Mouse (Mus musculus) testis, postnatal 10 days (tissue): ENCODE data around the gene Hoxc5.

ENCODE experiments used
- DNase-seq: peaks from one replicate; pipeline ENCODE4 v3.0.0; 2021; ENCODE audit warnings: low spot score

Hoxc5 gene

DNA sequence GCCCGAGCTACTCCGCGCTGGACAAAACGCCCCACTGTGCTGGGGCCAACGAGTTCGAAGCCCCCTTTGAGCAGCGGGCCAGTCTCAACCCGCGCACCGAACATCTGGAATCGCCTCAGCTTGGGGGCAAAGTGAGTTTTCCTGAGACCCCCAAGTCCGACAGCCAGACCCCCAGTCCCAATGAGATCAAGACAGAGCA is at the start of gene Hoxc5:
Gene Hoxc5 (plus strand): TSS at position 132 of the 199 bp plus-strand sequence.
- no peak for DNase-seq

DNA sequence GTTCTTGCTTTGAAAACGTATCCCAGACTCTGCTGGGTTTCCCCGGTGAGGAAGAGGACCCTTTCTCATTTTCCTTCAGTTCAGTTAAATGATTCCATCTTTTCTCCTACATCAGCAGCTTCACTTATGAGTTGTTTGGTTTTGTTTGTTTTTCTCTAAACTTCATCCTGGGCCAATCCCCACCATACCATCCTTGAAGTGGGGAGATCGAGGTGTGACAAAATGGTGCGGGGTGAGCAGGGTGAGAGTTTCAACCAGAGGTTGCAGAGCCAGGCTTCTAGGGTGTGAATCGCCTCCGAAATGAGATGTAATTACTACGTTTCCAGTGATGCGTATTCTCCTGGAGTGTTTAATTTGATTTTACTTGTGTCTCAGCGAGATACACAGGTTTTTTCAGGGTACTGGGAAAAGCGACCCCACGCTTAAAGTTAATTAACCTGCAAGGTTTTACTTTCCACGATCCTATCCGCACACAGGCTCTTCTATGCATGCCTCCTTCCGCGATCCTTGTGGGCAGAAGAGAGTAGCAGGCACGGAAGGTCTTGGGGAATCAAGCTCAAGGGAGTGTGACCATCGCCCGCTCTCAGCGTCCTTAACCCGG is 49.2 kb upstream of the Hoxc5 start:
- DNase-seq, result no peak

DNA sequence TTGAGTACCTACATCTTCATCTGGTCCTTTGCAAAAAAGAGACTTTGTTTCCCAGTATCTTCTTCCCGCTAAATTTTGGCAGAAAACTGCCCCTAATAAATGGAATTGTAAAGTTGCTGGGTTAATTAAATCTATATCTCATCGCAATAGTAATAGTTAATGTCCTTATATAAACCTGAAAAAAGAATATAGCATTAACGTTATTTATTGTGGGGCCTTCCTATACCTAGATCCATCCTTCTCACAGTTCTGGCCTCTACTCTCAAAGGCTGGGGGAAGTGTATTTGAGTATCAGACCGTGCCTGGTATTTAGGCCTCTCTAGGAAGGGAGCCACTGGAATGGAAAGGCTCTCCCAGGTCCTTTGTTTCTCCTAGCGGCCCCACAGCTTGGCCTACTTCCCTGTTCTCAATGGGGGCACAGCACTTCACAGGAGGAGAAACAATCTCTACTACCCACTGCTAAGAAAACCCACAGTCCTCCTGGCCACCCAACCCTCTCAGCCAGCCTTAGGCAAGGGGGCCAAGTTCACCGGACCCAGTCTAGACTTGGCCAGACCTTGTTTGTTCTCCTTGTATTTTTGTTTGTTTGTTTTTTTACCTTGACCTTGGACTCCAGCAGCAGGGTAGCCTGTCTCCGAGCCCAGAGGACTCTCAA is 48.5 kb upstream of the Hoxc5 start:
- DNase-seq, result no peak

DNA sequence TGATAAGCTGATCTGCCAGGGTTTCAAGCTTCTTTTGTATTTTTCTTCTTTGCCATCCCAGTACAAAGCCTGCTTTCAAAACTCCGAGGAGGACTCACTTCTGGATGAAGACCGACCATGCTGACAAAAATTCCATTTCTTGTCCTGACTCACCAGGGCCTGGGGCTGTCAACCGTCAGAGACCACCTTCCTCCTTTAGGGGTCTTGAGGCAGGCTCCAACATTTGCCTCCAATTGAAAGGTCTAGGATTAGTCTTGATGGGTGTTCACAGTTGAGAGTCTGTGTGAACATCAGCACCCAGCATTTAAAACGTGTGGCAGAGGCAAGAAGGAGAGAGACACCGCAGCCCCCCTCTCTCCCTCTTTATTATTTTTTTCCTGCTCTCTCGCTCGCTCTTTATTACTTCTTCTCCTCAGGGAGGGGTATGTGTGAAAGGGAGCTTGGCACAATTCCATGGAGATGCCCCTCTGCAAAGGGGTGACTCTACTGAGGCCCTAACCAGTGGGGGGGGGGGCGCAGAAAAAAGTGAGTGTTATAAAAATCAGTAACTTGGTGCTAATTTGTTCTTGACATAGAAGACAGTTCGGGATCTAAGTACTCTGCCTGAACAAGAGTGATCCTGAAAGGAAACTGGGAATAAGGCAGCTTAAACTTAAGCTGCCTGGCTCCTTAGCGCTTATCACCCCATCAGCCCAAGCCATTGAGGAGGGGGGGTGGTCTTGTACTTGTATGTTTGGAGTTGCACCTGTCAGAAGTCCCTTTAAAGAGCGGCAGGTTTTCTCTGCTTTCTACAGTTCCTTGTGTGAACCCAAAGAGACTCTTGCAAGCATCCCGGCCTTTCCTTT is 47.7 kb upstream of the Hoxc5 start:
- no peak for DNase-seq

DNA sequence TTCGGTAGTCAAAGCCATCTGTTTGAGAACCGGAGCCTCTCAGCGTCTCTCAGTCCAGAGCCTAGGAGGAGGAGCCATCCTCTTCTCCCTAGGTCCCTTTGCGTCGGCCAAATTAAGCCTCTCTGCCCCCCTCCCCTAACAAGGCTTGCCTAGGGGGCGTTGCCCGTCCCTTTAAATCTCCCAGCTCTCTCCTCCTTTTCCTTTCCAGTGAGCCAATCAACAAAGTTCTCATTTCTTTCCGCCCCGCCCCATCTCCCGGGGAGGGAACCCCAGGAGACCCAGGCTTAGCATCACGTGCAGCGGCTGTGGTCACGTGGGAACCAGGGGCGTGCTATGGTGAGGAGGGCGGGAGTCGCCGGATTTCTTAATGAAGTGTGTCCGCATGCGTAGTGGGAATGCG is 46.6 kb upstream of the Hoxc5 start:
- peak; percentile 74 for DNase-seq

DNA sequence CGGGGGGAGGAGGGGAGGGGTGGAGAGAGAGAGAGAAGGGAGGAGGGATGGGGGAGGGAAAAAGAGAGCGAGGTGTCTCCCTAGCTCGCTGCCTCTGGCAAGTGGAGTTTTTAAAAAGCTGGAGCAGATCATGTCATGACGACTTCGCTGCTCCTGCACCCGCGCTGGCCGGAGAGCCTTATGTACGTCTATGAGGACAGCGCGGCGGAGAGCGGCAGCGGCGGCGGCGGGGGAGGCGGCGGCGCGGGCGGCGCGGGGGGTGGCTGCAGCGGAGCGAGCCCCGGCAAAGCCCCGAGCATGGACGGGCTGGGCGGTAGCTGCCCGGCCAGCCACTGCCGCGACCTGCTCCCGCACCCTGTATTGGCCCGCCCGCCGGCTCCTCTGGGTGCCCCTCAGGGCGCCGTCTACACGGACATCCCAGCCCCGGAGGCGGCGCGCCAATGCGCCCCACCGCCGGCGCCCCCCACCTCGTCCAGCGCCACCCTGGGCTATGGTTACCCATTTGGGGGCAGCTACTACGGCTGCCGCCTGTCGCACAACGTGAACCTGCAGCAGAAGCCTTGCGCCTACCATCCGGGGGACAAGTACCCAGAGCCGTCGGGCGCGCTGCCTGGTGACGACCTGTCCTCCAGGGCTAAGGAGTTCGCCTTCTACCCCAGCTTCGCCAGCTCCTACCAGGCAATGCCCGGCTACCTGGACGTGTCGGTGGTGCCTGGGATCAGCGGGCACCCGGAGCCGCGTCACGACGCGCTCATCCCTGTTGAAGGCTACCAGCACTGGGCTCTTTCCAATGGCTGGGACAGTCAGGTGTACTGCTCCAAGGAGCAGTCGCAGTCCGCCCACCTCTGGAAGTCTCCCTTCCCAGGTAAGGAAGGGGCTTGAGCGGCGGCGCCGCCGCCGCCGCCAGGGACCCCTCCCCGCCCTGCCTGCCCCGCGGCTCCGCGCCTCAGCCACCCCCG is 45.9 kb upstream of the Hoxc5 start, which contains the start of gene Hoxc13:
Gene Hoxc13 (plus strand): TSS at position 51 of the 959 bp plus-strand sequence.
- no peak for DNase-seq

DNA sequence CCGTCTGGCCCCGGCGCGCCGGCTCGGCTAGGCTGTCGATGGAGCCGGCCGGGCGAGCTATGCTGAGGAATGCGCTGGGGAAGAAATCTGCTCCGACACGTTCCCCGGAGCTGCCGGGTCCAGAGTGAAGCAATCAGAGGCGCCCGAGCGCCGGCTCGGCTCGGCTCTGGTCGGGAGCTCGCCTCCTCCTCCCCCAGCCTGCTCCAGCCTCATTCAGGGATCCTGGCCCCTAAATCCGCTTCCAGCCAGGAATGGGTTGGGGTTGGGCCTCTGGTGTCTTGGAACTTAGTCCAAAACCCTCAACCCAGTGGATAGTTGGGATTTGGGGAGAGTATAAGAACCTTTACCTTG is 45.3 kb upstream of the Hoxc5 start:
- no peak for DNase-seq

DNA sequence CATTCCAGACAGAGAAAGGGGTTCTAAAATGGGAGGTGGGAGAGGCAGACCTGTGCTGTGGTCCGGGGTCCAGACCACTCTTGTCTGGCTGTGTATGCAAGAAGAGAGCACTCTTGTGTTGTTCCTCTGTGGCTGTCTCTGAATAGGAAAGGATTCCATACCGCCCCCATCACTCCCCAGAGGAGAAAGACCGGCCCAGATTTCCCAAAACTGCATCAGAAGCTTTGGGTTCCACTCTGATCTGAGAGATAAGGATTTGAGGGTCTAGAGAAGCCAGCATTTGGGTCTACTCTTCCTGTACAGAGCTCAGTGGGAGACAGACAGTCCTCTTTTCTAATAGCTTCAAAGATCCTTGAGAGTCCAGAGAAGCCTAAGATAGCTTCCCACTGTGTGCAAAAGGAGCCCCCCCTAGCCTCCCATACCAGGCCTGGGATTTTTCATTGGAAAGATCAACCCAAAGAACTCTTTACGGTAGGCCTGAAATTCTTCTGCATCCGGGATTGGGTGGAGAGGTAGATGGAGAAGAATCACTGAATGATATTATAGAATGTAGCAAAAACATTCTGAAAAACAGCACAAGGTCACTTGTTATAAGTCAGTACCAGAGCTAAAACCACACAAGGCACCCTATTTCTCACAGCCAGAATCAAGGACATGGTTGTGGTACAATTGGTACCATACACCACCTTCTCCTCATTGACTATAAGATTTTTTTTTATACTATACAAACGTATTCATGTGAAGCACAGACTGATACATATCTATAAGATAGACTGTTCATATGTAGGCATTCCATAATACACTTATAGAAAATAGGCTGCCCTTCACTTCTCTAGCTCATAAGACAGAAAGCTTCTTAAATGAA is 44.4 kb upstream of the Hoxc5 start:
- DNase-seq, result no peak

DNA sequence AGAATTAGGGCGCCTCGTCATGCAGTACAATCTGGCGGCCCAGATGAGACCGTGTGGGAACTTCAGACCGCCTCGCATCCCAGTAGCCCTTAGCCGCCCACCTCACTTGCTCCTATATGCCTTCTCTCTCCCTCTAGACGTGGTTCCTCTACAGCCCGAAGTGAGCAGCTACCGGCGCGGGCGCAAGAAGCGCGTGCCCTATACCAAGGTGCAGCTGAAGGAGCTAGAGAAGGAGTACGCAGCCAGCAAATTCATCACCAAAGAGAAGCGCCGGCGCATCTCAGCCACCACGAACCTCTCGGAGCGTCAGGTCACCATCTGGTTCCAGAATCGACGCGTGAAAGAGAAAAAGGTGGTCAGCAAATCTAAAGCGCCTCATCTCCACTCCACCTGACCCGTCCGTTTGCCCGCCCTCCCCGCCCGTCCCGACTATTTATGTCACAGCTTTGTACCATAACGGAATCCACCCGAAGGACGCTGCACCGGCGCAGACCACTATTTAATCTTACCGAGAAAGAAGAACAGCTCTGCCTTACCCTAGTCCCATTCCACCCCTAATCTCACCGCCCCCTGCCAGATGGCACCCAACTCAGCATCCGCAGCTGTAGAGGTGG is 40.1 kb upstream of the Hoxc5 start:
- DNase-seq, result no peak

DNA sequence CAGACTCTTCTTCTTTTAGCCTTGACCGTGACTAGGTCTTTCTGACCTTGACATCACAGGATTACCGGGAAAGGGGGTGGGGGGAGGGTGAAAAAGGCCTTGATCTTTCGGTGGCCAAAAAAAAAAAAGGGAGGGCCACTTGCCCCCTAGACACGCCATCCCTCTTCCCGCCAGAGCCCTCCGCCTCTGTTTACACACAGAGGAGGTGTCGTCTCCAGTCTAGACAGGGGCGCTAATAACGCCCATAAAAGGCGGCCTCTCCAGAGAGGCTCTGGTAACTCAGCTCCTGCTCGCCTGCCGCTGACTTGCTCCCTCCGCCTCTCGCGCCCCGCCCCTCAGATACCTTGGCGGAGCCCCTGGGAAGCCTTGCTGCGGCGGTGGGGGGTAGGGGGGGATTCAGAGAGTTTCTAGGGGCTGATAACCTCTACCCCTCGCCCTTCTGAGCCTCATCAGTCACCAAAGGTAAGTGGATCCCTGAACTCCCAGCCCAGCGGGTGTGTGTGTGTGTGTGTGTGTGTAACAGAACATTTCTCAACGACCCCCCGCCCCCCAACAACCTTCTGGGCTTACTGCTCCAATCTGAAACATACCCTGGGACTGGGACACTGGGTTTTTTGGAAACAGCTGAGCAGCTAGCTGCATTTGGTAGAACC is 35.4 kb upstream of the Hoxc5 start:
- DNase-seq, result no peak

DNA sequence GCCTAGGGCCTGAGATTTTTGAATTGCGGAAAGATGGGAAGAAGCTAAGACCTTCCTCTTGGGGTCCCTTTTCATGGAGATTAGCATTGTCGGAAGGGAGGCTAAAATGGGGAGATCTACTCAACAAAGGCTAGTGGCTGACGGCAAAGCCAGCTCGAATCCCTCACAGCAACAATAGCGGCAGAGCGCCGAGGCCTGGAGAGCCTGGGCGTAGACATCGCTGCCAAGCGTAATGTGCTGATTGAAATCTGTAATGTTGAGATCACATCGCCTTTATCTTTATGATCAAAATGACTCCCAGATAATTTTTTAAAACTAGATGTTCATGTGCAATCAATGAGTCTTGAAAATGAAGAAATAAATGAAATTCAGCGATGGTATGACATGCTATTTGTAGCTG is 32.8 kb upstream of the Hoxc5 start:
- no peak for DNase-seq

DNA sequence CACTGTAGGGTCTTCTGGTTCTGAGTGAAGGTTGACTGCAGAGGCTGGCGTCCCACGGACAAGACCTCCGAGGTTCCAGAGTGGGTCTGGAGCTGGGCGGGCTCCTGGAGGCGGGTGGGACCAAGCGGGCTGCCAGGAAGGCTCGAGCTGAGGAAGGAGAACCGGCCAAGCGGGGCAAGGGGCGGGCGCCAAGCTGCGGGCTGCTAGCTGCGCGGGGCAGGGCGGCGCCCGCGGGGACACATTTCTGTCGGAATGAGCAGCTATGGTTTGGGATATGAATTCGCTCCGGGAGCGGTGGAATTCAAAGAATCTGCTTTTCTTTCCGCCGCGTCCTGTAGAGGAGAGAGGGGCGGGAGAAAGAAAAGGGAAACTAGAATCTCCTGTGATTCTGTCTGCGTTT is 32.3 kb upstream of the Hoxc5 start:
- no peak for DNase-seq

DNA sequence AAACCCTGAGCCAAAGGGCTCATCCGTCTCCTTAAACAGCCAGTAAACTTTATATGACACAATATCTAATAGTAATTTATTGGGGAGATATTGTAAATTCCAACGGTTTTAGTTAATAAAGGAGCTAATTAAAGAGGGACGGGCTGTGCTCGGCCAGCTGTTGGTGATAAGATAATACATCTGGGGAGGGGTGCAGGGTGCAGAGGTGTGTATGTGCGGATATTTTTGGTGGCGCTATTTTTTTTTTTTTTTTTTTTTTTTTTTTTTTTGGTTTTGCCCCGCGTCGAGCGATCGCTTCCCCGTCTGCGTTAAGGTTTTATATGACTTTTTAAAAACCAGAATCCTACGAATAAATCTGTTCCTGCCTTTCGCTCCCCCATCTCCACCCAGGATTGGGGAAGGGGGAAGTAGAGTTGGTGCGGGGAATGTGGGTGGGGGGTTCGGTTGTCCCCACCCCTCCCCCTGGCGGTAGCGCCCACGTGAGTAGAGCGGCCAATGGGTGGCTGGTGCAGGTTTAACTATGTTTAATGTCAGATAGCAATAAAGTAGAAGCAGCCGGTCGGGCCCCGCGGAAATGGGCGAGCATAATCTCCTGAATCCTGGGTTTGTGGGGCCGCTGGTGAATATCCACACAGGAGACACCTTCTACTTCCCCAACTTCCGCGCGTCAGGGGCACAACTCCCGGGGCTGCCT is 30.8 kb upstream of the Hoxc5 start, which contains the start of gene Hoxc12:
Gene Hoxc12 (plus strand): TSS at position 479 of the 694 bp plus-strand sequence.
- no peak for DNase-seq

DNA sequence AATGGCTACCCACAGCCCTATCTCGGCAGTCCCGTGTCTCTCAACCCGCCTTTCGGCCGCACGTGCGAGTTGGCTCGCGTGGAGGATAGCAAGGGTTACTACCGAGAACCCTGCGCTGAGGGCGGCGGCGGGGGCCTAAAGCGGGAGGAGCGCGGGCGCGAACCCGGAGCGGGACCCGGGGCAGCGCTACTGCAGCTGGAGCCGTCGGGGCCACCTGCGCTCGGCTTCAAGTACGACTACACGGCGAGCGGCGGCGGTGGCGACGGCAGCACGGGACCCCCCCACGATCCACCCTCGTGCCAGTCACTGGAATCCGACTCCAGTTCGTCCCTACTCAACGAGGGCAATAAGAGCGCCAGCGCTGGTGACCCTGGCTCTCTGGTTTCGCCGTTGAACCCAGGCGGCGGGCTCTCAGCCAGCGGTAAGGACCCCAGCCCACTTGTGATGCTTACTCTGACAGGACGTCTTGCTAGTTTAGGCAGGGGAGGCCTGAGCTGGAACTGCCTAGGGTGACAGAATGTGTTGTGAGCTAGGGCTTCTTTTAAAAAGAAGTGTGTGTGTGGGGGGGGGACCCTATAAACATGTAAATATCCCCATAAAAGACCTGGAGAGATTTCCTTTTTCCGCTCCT is 30.1 kb upstream of the Hoxc5 start:
- no peak for DNase-seq

DNA sequence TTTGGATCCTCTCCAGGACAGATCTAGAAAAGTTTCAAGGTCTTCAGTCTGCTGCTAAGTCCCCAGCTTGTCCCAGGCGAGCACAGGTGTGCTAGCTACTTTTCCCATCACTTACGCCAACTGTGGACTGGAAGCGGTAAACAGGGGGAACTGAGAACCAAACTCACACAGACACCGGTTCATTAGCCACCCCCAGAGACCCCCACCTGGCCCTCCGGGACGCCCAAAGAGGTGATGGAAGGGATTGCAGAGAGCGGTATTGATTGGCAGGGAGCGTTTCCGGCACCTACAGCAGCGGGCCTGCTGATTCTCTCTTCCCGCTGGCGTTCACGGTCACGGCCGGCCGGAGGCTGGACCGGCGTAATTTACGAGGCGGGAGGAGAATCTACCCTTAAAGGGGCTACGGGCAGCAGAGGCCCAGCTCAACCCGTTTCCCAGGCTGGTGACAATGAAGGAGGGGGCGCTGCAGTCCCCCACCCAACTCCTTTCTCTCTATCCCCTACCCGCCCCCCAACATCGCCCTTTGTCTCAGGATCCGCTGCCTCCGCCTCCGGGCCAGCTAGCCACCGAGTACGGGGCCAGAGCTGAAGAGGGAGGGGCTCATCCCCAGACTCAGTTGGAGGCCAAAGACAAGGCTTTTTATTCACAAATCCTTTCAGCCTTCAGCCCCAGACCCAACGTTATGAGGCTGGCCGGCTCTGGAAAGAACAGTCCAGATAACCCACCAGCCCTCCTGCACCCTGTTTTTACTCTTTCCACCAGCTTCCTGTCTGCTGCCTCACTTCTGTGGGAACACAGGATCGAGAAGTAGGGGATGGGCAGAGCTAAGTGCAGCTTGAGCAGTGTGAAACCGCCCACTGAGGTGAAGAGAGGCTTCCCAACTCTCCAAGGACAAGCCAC is 27.7 kb upstream of the Hoxc5 start:
- no peak for DNase-seq

DNA sequence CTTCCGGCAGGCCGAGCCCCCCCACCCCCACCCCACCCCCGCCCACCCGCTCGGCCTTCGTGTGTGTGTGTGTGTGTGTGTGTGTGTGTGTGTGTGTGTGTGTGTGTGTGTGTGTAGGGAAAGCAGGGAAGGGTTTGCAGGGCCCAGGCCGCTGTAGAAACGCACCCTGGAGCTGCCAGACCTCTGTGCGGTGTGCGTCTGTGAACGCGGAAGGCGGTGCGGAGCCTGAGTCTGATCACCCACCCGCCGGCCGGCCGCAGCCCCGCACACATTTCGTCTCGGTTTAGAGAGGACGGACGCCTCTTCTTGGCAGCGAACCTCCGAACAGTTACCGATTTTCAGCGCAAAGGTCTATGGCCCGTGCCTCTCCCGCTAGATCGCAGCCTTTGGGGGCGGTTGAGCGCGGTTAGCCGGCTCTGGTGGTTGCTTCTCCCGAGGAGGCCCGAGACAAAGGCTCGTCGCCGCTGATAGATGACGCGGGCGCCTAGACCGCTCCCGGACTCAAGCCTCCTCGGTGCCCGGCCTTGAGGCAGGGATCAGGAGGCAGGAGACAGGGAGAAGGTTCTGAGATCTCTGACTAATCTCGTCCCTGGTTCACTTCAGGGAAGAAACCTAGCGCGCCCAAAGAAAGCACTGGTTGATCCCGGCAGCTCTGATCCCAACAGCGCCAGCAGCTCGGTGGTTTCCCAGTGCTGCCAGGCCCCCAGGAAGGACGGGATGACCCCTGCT is 24.3 kb upstream of the Hoxc5 start:
- no peak for DNase-seq

DNA sequence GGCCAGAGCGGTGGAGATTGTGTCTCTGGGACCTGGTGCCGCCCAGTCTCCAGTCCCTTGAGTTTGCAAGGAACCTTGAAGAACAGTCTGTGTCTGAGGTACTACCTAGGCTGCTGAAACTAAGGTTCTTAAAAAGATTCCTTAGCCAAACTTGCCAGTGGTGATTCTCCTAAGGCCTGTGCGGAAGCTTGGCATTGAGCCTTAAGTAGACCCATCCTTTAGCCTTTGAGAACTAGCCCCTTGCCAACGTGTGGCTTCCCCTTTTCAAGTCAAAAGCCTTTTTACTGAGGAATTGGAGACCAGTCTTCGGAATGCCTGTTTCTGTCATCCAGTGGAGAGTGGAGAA is 23.8 kb upstream of the Hoxc5 start:
- no peak for DNase-seq
